Mouse (Mus musculus) hindbrain, embryonic 10.5 days (tissue): ENCODE measurements around the gene Eif2d. TPM values are rescaled to one million over a fixed set of nuclear protein-coding genes. Genes with fewer than 3 reads are reported as not detected.

Source experiments
- DNase-seq: peaks from one replicate; pipeline ENCODE4 v3.0.0-alpha.2; 2017; ENCODE audit warnings: low spot score
- H3K27ac ChIP-seq: fragments of 300-500 bp; sonication (generic); 2 replicates; pipeline ENCODE4 v1.5.1; 2016; ENCODE audit warnings: mild to moderate bottlenecking, moderate library complexity
- H3K27me3 ChIP-seq: fragments of 300-500 bp; sonication (generic); 2 replicates; pipeline ENCODE4 v1.6.1; 2016; ENCODE audit warnings: mild to moderate bottlenecking; ENCODE audit not compliant: poor library complexity, insufficient read depth, severe bottlenecking
- H3K36me3 ChIP-seq: fragments of 300-500 bp; sonication (generic); 2 replicates; pipeline ENCODE4 v1.6.1; 2016; ENCODE audit warnings: mild to moderate bottlenecking, moderate library complexity
- H3K4me1 ChIP-seq: fragments of 300-500 bp; sonication (generic); replicated peaks from 2 replicates; pipeline ENCODE4 v1.6.1; 2016; ENCODE audit warnings: mild to moderate bottlenecking
- H3K4me3 ChIP-seq: fragments of 300-500 bp; sonication (generic); 2 replicates; pipeline ENCODE4 v1.5.1; 2016; ENCODE audit warnings: mild to moderate bottlenecking, moderate library complexity
- H3K9me3 ChIP-seq: fragments of 300-500 bp; sonication (generic); 2 replicates; pipeline ENCODE4 v1.6.1; 2016; ENCODE audit warnings: mild to moderate bottlenecking, moderate library complexity
- WGBS: fragments of 180-500 bp; shearing (Covaris S2); methylation state at CpG from one replicate; pipeline ENCODE4 v1.1.7; 2016; 5-methylcytosine and 5-hydroxymethylcytosine counted together
- polyA plus RNA-seq: library from polyadenylated mRNA; unstranded; fragments of >200 nt; fragmentation: Nextera tagmentation; extraction: Ambion mirVana; gene quantifications from 2 replicates; pipeline ENCODE4 v1.2.1, GENCODE M21; 2016

Eif2d gene
- 53.9 and 60.6 TPM in 2 replicates for polyA plus RNA-seq

GRCm38 (mm10) chr1:131153018-131153629 is at the start of gene Eif2d:
Gene Eif2d, plus strand, starts transcription at chr1:131153181.
- H3K27me3 ChIP-seq: peaks cover 6% of the 10 kb centered on the region; the same call in 1 of the 2 replicates
- peak within 1 kb of the TSS; percentile 89 for H3K27ac ChIP-seq
- H3K9me3 ChIP-seq: no peaks in the 10 kb centered on the region
- DNase-seq: peak; percentile 89
- H3K4me1 ChIP-seq: peaks cover 21% of the 10 kb centered on the region
- WGBS: under 1% methylated on average over 27 of the region's 27 CpGs
- H3K4me3 ChIP-seq: peak within 1 kb of the TSS; percentile 80
- peaks cover 9% of the 10 kb centered on the region for H3K36me3 ChIP-seq

GRCm38 (mm10) chr1:131103776-131104424 is 49.1 kb upstream of the Eif2d start:
- Histone ChIP-seq H3K36me3 (no peaks in the 10 kb centered on the region), H3K4me1 (no peaks in the 10 kb centered on the region), H3K27me3 (peaks cover 14% of the 10 kb centered on the region), H3K4me3 (no peak overlapping the region), H3K9me3 (no peaks in the 10 kb centered on the region), H3K27ac (no peak overlapping the region)
- DNase-seq: no peak
- 82% methylated on average over 10 of the region's 10 CpGs for WGBS

- Histone ChIP-seq H3K27me3 (no peaks in the 10 kb centered on the region), H3K4me3 (no peak overlapping the region), H3K36me3 (no peaks in the 10 kb centered on the region), H3K9me3 (no peaks in the 10 kb centered on the region), H3K4me1 (no peaks in the 10 kb centered on the region), H3K27ac (no peak overlapping the region)
- DNase-seq: no peak
- WGBS: 65% methylated on average over 10 of the region's 10 CpGs
These were observed 45.2 kb upstream of the Eif2d start for GRCm38 (mm10) chr1:131107575-131108308.

GRCm38 (mm10) chr1:131110525-131111106 is 42.4 kb upstream of the Eif2d start:
- no peak for DNase-seq
- 83% methylated on average over 12 of the region's 12 CpGs for WGBS
- 0 out of 2 replicates have a peak, but pooled peaks cover 2% of the 10 kb centered on the region for H3K4me1 ChIP-seq

GRCm38 (mm10) chr1:131112576-131112975 is 40.4 kb upstream of the Eif2d start:
- H3K9me3 ChIP-seq: no peaks in the 10 kb centered on the region
- H3K27ac ChIP-seq: no peak overlapping the region
- no peak for DNase-seq
- 41% methylated on average over 6 of the region's 6 CpGs for WGBS
- H3K36me3 ChIP-seq: no peaks in the 10 kb centered on the region
- no peak overlapping the region for H3K4me3 ChIP-seq
- no peaks in the 10 kb centered on the region for H3K27me3 ChIP-seq
- peaks cover 12% of the 10 kb centered on the region; the same call in 1 of the 2 replicates for H3K4me1 ChIP-seq

More at GRCm38 (mm10) chr1:131110525-131111106, 42.4 kb upstream of the Eif2d start:
- Histone ChIP-seq H3K9me3 (no peaks in the 10 kb centered on the region), H3K36me3 (no peaks in the 10 kb centered on the region), H3K27ac (no peak overlapping the region), H3K4me3 (no peak overlapping the region), H3K27me3 (no peaks in the 10 kb centered on the region)

DNA sequence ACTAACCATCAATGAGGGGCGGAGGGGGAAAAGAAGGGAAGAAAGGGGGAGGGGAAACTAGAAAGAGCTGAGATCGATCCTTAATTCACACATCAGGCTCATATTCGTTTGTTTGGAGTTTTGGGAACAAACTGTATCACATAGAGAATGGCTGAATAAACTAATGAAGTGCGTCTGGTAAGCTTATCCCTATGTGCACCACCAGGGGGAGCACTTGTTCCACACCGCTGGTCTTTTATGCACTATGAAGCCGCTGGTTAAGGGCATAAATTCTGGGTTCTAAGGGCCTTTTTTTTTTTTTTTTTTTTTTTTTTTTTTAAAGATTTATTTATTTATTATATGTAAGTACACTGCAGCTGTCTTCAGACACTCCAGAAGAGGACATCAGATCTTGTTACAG is 37.0 kb upstream of the Eif2d start:
- Histone ChIP-seq H3K4me3 (no peak overlapping the region), H3K27ac (no peak overlapping the region), H3K9me3 (no peaks in the 10 kb centered on the region), H3K36me3 (no peaks in the 10 kb centered on the region), H3K27me3 (no peaks in the 10 kb centered on the region), H3K4me1 (peaks cover 21% of the 10 kb centered on the region)
- DNase-seq: peak; percentile 65
- WGBS: 18% methylated on average over 6 of the region's 6 CpGs

DNA sequence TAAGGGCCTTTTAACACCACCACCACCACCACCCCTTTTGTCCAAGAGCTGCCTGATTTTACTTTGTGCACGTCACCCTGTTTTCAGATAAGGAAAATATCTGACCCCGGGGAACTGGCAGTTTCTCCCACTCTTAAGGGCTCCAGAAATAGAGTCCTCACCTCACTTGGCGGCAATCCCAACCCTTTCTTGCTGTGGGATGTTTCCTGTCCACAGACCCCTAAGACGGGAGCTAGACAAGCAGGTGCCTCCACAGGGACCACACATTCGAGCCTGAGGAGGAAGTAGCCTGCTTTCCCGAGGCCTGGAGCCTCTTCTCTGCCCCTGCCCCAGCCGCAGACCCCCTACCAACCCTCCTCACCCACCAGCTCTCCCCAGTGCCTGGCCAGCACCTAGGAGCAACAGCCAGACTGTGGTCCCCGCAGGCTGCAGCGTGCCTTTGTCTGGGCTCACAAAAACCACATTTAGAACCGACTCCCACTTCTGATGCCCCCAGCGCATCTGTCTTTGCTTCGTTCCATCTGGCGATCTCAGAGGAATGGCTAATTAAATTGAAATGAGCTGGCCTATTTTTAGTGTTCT is 36.5 kb upstream of the Eif2d start:
- H3K27ac ChIP-seq: peak overlapping the region; percentile 79
- H3K36me3 ChIP-seq: no peaks in the 10 kb centered on the region
- H3K4me3 ChIP-seq: no peak overlapping the region
- no peaks in the 10 kb centered on the region for H3K27me3 ChIP-seq
- no peaks in the 10 kb centered on the region for H3K9me3 ChIP-seq
- DNase-seq: peak; percentile 14
- 62% methylated on average over 13 of the region's 13 CpGs for WGBS
- peaks cover 21% of the 10 kb centered on the region for H3K4me1 ChIP-seq

GRCm38 (mm10) chr1:131118530-131118929 is 34.5 kb upstream of the Eif2d start:
- WGBS: 81% methylated on average over 10 of the region's 10 CpGs
- Histone ChIP-seq H3K9me3 (no peaks in the 10 kb centered on the region), H3K4me1 (peaks cover 21% of the 10 kb centered on the region), H3K4me3 (no peak overlapping the region), H3K27me3 (no peaks in the 10 kb centered on the region), H3K27ac (no peak overlapping the region), H3K36me3 (no peaks in the 10 kb centered on the region)
- DNase-seq: no peak

GRCm38 (mm10) chr1:131119026-131119425 is 34.0 kb upstream of the Eif2d start:
- no peak overlapping the region for H3K4me3 ChIP-seq
- no peaks in the 10 kb centered on the region for H3K9me3 ChIP-seq
- no peaks in the 10 kb centered on the region for H3K36me3 ChIP-seq
- no peak overlapping the region for H3K27ac ChIP-seq
- no peaks in the 10 kb centered on the region for H3K27me3 ChIP-seq
- no peak for DNase-seq
- peaks cover 21% of the 10 kb centered on the region for H3K4me1 ChIP-seq
- 76% methylated on average over 2 of the region's 2 CpGs for WGBS

DNA sequence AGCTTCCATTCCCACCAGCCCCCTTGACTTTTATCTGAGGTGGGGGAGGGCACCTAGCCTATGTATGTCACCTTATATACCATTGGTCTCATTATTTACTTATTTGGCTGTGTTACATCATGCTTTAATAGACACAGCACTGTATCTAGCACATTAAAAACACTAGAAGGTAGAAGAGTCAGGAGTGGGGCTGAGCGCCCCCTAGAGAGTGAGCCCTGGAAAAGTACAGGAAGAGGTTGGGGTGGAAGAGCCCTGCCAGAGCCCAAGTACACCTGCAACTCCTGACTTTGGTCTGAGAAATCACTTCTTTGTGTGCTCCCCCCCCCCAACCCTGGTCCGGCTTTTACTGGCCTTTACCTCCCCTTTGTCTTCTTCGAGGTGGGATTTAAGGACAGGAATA is 31.0 kb upstream of the Eif2d start:
- Histone ChIP-seq H3K27ac (no peak overlapping the region), H3K9me3 (no peaks in the 10 kb centered on the region), H3K36me3 (peaks cover 11% of the 10 kb centered on the region), H3K27me3 (no peaks in the 10 kb centered on the region), H3K4me1 (peaks cover 11% of the 10 kb centered on the region), H3K4me3 (no peak overlapping the region)
- DNase-seq: no peak
- WGBS: 42% methylated on average over 3 of the region's 3 CpGs

GRCm38 (mm10) chr1:131123522-131124265 is 29.3 kb upstream of the Eif2d start:
- Histone ChIP-seq H3K27ac (no peak overlapping the region), H3K9me3 (no peaks in the 10 kb centered on the region), H3K27me3 (no peaks in the 10 kb centered on the region), H3K4me3 (no peak overlapping the region), H3K4me1 (peaks cover 9% of the 10 kb centered on the region), H3K36me3 (peaks cover 28% of the 10 kb centered on the region)
- no peak for DNase-seq
- WGBS: 65% methylated on average over 10 of the region's 10 CpGs
